Mouse (Mus musculus) cerebellum, postnatal 36 days (tissue): ENCODE data around the gene Jazf1.

ENCODE experiments used
- DNase-seq, 2 experiments: peaks; one replicate each; pipeline ENCODE4 v3.0.0; 2021 to 2022; ENCODE audit warnings: mixed read lengths in 2 of 2

The Jazf1 gene

GRCm38 (mm10) chr6:52843027-52843426 lies 225.4 kb downstream of the Jazf1 start:
- DNase-seq = peak in 1 of 2 experiments; percentile 22

DNA sequence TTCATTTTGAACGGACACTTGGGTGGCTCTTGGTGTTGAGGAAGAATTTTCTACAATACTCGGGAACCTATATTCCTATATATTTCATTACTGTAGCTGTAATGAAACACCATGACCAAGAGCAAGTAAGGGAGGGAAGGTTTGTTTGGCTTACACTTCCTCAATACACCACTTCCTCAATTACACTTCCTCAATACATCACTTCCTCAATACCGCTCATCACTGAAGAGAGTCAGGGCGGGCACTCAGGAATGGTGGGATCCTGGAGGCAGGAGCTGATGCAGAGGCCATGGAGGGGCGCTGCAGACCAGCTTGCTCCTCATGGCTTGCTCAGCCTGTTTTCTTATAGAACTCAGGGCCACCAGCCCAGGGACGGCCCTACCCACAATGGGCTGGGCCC lies 225.8 kb downstream of the Jazf1 start:
- DNase-seq = no peak

DNA sequence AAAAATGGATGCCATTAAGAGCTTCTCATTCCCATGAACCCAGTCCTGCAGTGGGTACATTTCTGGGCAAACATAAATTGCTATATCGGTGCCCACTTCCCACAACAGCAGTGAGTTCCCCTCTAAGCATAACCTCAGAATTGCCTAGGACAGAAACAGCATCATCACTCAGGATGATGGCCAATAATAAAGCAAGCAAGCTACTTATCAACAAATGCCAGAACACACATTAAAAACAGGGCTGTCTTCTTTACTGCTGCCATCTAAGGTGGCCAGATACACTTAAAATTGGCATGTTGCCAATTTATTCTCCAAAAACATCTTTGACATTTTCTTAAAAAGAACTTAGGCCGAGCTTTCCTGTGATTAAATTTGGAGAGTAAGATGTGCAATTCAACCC lies 226.8 kb downstream of the Jazf1 start:
- no peak for DNase-seq

DNA sequence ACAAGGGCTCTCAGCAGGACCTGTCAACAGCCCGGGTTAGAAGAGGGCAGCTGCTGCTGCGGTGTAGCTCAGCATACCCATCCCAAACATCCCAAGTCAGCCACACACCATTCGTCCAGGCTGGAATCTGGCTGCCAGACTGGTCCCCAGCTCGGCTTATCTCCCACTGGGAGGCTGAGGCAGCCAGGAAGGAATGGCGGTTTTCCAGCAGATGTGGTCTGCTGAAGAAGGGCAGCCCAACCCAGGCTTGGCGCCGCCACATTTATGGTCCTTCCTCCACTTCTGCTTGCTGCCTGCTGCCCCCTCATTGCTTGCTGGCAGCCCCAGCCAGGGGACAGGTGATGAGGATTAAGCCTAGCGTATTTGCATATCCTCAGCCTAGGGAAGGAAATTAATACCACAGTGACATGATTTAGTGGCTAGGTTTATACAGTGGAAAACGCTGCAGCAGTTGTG lies 227.8 kb downstream of the Jazf1 start:
- DNase-seq = no peak

DNA sequence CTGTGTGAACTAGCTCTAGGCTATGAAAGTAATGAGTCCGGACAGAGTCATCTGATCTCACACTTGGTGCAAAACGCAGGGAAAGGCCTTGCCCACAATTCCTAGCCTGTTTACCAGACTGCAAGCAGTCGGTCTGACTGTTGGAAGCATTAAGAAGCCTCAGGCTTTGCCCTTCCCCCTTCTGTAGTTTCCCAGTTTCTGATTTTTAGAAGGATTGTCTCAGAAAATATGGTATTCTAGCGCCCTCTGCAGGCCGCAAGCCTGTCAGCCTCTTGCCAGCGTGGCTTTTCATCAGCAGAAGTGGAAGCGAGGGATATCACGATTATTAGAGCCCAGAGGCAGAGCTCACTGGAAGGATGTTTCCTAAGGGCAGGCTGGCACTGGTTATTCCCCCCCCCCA lies 229.7 kb downstream of the Jazf1 start:
- peak; percentile 79 to 87 for DNase-seq

- DNase-seq = no peak
Measured at GRCm38 (mm10) chr6:52837792-52838191, 230.6 kb downstream of the Jazf1 start.

DNA sequence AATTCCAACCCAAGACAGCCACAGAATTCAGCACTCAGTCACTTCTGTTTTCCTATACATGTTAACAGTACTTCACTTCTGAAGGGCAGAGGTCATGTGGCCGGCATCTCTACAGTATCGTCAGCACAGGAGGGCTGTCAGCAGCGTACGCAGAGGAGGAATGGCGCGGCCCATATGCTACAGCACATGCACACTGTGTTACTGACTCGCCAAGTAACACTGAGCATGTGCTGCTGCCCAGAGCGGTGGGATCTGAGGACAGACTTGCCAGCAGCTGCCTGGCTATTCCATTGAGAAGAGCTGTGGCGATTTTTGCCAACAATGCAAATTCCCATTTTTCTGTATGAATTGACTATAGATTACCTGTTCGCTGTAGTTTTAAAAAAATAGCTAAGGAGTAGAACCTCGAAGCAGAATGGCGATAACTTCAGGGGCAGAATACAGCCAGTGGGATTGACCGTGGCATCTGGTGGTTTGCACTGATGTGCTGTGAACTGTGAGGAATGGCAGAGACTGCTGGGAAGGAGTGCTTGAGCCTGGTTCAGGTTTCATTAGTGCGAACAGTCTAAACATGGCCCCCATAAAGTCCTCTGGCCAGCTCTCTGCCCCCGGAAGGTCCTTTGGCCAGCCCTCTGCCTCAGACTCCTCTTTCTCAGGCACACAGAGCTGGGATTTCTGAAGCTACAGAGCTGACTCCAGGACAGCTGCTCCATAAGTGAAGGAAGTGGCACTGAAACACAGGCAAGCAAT lies 232.1 kb downstream of the Jazf1 start:
- DNase-seq = peak; percentile 46 to 51

DNA sequence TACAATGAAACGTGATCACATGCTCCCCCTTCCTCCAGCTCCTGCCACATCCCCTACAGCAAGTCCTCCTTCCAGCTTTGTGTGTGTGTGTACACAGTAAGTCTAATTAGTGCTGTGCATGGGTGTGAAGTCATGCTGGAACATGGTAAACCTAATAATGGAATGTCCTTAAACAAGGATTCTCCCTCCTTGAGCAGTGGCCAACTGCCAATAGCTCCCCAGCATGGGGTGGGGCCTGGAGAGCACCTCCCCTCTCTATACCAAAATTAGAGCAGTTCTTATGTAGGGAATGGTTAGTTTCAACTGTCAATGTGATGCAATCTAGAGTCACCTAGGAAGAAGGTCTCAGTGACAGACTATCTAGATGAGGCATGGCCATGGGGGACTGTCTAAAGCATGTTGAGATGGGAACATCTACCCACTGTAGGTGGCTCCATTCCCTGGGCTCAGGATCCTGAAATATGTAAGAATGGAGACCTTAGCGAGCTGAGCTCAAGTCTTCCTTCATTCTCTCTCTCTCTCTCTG lies 240.6 kb downstream of the Jazf1 start:
- DNase-seq = no peak

- peak in 1 of 2 experiments; percentile 56 for DNase-seq
Measured at GRCm38 (mm10) chr6:52825535-52825934, 242.9 kb downstream of the Jazf1 start.

GRCm38 (mm10) chr6:52824977-52825482 lies 243.4 kb downstream of the Jazf1 start:
- peak; percentile 62 to 71 for DNase-seq

GRCm38 (mm10) chr6:52823064-52823463 lies 245.4 kb downstream of the Jazf1 start:
- no peak for DNase-seq

GRCm38 (mm10) chr6:52822625-52823024 lies 245.8 kb downstream of the Jazf1 start:
- no peak for DNase-seq

GRCm38 (mm10) chr6:52819353-52819752 lies 249.1 kb downstream of the Jazf1 start:
- DNase-seq = no peak

- DNase-seq = no peak
Measured at GRCm38 (mm10) chr6:52818041-52818440, 250.4 kb downstream of the Jazf1 start.

DNA sequence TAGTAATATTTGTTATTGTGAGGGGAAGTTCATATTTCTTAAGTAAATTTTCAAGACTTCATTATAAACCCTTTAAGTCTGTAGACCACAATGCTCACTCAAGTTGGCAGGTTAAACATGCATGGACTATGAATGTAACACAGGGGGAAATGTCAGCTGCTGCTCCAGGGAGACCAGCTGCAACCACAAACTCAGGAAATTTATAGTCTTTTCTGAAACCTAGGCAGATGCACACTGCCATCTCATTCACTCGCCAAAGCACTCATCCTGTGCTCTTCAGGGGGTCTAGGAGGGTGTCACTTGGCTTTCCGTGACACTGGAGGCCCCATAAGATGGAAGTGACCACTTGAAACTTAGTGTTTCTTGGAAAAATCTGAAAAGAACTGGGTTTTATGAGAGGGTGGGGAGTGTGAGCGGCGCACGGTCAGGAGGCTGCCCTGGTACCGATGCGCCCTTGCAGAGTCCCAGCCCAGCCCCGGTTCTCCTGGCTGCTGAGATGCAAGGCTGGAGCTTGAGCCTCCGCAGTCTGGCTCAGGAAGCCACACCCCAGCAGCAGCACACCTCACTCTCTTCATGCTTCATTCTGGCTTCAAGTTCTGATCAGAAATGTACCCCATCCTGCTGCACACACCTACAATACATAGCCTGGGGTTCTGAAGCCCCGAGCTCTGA lies 251.1 kb downstream of the Jazf1 start:
- no peak for DNase-seq

- DNase-seq = peak; percentile 35 to 49
Measured at GRCm38 (mm10) chr6:52805237-52805856, 263.1 kb downstream of the Jazf1 start.

DNA sequence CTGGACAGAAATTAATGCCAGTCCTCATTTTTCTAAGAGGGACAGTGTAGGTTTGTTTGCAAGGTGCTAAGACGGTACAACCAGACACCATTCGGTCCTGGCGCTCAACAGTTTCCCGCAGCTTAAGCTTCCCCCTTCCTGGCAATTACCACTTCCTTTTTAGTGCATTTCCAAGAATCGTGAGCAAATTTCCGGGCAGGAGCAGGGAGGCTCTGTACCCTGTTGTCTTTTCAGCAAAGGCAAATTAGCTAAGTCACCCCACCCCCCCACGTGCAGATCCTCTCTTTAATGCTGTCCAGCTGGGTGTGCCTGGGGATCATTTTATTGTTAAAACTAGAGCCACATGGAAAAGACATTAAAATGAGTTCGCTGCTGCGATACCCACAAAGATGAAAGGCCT lies 266.2 kb downstream of the Jazf1 start:
- DNase-seq = no peak

DNA sequence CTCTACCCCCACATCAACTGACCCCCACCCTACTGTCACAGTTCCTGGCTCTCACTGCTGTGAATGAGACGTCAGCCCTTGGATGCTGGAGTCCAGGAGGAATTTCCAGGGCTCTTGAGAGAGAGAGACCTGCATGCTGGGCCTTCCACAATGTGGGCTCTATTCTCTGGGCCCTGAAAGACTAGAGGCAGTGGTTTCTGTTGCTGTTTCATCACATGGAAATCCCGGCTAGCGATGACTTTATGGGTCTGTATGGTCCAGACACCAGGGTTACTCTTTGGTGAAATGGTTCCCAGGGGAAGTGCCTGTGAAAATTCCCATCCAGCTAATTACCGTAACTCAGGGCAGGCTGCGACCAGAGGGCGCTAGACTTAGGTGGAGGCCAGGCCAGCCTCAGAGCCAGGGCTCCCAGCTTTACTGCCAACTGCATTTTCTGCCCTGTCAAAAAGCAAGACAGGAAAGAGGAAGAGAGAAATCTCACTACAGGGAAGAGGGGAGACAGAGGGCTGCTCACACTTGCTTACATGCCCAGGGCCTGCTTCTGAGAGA lies 271.1 kb downstream of the Jazf1 start:
- DNase-seq = peak; percentile 25 to 31

DNA sequence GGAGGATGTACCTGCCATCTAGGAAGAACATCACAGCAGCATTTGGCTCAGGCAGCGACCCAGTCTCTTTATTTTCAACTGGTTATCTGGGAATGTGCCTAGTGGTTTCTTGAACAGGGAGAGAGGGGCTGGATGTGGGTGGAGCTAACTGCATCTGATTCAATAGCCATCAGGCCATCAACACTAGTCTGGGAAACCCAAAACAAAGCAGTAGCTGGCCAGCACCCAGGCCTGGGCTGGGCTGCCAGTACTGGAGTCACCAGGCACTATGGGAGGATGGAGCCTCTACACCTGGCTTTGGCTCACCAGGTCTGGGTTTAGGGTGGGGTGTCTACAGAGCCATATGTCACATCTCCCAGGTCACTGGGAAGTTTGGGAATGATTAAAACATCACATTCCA lies 271.7 kb downstream of the Jazf1 start:
- DNase-seq = peak; percentile 33 to 45

- peak; percentile 15 to 17 for DNase-seq
Measured at GRCm38 (mm10) chr6:52796035-52796598, 272.3 kb downstream of the Jazf1 start.

GRCm38 (mm10) chr6:52795029-52795841 lies 273.2 kb downstream of the Jazf1 start:
- DNase-seq = no peak

- no peak for DNase-seq
Measured at GRCm38 (mm10) chr6:52792455-52792854, 276.0 kb downstream of the Jazf1 start.
